Mouse (Mus musculus) common myeloid progenitor, adult 5-6 weeks (primary cell): Measurements from ENCODE around the gene Tmsb10. TPM values are rescaled to one million over a fixed set of nuclear protein-coding genes. Genes with fewer than 3 reads are reported as not detected.
A peak's percentile ranks its signal among the peaks of the same experiment; 100 is the strongest.

ENCODE experiments used
- ATAC-seq: replicated peaks from 2 replicates; pipeline ENCODE4 v1.8.0; 2016; ENCODE audit warnings: low read depth, mild to moderate bottlenecking, moderate TSS enrichment, inconsistent platforms; ENCODE audit not compliant: poor library complexity, severe bottlenecking
- total RNA-seq: library from RNA; stranded (forward); fragments of 200-1000, 187-1606 nt; gene quantifications from 2 replicates; pipeline ENCODE4 v1.2.3, GENCODE M21; 2017

Tmsb10 gene
- total RNA-seq, result 567 and 716 TPM in 2 replicates

DNA sequence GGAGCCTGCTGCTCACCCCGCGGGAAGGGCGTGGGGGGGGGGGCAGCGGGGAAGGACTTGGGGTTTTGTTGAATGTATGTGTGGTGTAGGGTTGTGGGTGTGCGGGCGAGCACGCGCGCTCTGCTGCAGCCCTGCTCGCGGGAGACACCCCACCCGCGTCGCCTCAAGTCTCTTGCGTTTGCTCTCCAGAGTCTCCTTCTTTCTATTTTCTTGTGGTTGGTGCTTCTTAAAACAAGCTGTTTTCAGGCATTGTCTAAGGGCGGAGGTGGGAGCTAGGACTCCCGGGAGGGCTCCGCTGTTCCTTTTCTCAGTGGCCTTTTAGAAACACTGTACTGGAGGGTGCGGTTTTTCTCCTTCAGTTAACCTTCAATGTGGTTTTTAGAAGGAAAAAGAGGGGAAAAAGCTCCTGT is at the start of gene Tmsb10:
Gene Tmsb10, minus strand, starts transcription at position 87 of the 410 bp plus-strand sequence.
- no peak for ATAC-seq

DNA sequence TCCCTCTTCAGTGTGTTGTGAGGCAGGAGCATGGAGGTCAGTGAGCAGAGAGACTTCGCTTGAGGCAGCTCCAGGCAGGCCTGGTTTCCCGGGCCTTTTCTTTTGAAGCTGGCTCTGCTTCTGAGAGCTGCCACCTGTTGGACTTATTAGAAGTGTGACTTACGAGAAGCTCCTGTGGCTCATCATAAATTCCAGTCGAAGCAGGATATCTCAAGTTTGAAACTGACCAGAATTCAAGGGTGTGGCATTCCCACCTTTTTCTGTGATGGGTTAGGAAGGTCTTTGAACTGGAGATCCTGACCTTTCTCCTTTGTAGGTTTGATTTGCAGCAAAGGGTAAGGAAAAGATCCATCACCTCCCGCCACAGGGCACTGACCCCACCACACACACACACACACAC is 45.1 kb upstream of the Tmsb10 start:
- ATAC-seq, result no peak

DNA sequence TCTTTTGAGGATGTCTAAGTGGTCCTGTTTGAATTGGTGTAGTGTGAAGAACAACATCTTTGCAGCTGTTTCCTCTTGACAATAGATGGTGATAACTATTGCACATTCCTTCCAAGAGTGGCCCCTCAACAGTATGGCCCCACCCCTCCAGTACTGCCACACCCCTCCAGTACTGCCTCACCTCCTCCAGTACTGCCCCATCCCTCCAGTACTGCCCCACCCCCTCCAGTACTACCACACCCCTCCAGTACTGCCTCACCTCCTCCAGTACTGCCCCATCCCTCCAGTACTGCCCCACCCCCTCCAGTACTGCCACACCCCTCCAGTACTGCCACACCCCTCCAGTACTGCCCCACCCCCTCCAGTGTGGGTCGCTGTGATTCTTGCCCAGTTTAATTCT is 43.8 kb upstream of the Tmsb10 start:
- peak; percentile 37; the same call in 1 of the 2 replicates for ATAC-seq

GRCm38 (mm10) chr6:72998809-72999208 is 40.3 kb upstream of the Tmsb10 start:
- 0 out of 2 replicates have a peak, but pooled peaks have one; percentile 42 for ATAC-seq

DNA sequence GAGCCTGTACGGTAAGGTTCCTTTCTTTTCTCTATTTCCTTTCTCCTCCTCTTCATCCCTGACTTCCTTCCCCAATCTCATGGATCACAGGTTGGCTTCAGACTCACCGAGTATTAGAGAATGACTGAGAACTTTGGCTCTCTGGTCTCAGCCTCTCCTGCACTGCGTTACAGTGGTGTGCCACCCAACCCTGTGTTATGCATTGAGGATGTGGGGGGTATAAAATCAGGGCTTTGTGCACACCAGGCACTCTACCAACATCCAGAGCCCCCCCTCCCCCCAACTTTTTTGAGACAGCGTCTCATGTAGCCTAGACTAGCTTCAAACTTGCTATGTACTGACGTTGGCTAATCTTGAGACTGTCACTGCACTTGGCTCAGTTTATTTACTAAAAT is 35.1 kb upstream of the Tmsb10 start:
- ATAC-seq, result no peak

- peak; percentile 55 for ATAC-seq
Measured at GRCm38 (mm10) chr6:72993054-72993687, 34.6 kb upstream of the Tmsb10 start.

DNA sequence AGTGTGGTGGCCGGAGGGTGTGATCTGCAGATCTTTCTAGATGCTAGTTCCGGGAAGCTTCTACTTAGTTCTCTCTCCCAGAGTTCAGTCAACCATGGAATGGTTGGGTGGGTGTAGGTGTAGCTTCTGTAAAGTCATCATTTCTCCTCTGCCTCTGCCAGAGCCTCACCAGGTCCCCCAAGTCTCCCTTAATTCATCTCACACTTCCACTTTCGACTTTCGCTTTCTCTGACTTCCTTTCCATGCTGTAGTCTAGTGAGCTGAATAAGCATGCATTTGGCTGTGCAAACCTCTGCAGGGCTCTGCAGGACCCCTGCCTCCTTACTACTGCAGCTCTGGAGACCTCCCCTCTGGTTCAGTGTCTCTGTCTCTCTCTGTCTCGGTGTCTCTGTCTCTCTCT is 31.7 kb upstream of the Tmsb10 start:
- ATAC-seq, result peak; percentile 63

DNA sequence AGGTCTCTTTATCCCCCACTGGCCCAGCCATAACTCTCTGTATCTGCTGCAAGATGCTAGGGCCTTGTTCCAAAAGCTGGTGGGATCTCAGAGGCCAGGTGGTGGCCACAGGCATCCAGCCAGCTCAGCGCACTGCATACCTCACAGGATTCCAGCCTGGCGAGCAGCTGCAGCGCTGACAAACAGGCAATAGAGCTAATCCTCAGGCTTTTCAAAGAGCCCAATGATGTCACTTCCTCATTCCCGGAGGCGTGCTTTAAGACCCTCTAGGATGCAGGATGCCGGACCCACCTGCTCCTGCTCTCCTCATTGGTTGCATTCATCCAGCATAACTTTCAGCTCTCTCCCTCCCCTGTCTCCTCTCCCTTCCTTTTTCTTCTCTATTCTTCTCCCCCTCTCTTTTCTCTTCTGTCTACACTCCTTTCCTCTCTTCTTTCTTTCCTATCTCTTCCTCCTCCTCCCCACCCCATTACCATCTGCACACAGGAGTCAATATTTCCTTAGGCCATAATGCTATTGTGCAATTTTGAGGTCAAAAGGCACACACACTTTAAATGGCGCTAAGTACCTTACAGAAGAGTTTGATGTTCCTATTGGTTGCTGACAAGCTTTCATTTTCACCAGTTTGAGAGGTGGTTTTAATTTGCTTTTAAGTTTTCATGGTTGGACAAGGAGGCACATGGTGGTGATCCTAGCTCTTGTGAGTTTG is 30.6 kb upstream of the Tmsb10 start:
- peak; percentile 34 for ATAC-seq

DNA sequence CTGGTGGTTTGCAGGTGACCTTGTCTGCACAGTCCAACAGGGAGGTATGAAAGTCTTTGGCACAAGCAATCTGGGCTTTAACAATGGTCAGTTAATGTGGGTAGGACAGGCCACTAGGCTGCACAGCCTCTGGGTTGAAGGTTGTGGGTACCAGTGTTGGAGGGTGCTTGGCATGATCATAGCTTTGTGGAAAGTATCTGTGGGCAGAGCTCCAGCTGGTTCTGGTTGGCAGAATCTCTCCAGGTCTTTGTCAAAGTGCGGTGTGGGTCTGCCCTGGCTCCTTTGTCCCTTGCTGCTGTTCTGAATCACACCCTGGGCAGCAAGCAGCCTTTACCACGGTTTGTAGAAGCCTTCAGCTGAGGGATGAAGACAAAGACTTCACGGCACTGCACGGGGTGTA is 24.0 kb upstream of the Tmsb10 start:
- no peak for ATAC-seq

GRCm38 (mm10) chr6:72981851-72982250 is 23.3 kb upstream of the Tmsb10 start:
- no peak for ATAC-seq

- ATAC-seq, result no peak
Measured at GRCm38 (mm10) chr6:72981124-72981651, 22.6 kb upstream of the Tmsb10 start.

DNA sequence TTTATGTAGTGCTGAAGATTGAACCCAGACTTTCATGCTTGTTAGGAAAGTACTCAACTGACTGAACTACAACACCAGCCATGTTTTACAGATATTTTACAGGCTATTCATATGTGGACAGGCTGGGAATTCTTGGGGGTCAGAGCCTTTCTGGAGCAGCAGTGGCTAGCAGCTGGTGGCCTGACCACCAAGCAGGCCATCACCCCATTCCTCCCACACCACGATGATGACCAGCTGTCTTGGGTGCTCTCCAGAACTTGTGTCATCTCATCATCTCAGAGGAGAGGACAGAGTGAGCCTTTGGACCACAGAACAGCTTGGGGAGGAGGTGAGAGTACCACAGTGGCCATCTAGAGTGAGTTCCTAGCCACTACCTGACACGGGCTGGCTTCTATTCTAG is 18.3 kb upstream of the Tmsb10 start:
- ATAC-seq, result no peak

DNA sequence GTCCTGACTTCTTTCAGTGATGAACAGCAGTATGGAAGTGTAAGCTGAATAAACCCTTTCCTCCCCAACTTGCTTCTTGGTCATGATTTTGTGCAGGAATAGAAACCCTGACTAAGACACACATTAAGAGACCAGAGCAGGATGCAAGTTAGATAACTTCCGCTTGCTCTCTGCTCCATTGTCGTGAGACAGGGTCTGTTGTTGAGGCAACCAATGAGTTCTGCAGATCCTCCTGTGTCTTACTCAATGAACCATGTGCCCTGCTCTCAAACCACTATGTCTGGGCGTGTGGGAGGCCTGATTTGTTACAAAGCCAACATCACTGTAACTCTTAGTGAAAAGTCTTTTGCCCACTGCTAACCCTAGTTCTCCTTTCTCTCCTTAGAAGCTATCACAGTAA is 12.5 kb upstream of the Tmsb10 start:
- ATAC-seq, result no peak

DNA sequence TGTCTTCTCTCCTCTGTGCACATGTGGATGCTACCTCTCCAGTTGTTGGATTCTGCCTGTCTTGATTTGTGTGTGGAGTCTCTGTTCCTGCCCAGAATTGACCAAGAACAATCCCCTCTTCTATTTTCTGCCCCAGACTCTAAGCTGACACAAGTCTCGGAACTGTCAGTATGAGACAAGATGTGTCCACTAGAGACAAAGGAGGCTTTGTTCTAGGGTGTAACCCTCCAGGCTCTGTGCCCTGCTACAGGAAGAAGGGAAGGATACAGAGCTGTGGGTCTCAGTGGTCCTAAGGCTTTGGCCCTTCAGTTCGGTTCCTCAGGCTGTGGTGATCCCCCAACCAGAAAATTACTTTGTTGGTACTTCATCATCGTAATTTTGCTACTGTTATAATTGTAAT is 11.2 kb upstream of the Tmsb10 start:
- ATAC-seq, result no peak

GRCm38 (mm10) chr6:72965199-72965598 is 6.7 kb upstream of the Tmsb10 start:
- ATAC-seq, result no peak

- 0 out of 2 replicates have a peak, but pooled peaks have one; percentile 5 for ATAC-seq
Measured at GRCm38 (mm10) chr6:72962281-72962741, 3.8 kb upstream of the Tmsb10 start.

GRCm38 (mm10) chr6:72961603-72962002 is 3.1 kb upstream of the Tmsb10 start:
- ATAC-seq, result no peak

- ATAC-seq, result no peak
Measured at GRCm38 (mm10) chr6:72960675-72961074, 2.1 kb upstream of the Tmsb10 start.

DNA sequence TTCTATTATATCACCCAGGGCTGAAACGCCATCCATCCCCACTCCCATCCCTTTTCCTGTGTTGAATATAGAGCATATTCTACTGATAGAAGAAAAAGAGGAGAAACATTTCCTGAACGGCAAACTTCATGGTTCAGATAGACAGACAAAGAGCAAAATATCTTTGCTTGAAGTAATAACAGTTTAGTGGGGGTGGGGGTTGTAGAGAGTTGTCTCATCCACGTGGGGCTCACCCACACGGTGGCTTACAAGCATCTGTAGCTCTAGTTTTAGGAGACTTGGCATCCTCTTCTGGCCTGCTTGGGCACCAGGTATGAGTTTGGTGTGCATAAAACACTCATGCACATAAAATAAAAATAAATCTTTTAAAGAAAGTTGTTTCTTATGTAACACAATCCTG is 627 bp upstream of the Tmsb10 start:
- no peak for ATAC-seq

GRCm38 (mm10) chr6:72957676-72958641 is 589 bp downstream of the Tmsb10 start:
- ATAC-seq, result peak; percentile 57
